Mouse (Mus musculus): ENCODE measurements around the gene Tgfbr1. TPM values are rescaled to one million over a fixed set of nuclear protein-coding genes. Genes with fewer than 3 reads are reported as not detected.

Gene Tgfbr1
- polyA plus RNA-seq, 1 experiment from 2014 or later: 45.0 TPM

DNA sequence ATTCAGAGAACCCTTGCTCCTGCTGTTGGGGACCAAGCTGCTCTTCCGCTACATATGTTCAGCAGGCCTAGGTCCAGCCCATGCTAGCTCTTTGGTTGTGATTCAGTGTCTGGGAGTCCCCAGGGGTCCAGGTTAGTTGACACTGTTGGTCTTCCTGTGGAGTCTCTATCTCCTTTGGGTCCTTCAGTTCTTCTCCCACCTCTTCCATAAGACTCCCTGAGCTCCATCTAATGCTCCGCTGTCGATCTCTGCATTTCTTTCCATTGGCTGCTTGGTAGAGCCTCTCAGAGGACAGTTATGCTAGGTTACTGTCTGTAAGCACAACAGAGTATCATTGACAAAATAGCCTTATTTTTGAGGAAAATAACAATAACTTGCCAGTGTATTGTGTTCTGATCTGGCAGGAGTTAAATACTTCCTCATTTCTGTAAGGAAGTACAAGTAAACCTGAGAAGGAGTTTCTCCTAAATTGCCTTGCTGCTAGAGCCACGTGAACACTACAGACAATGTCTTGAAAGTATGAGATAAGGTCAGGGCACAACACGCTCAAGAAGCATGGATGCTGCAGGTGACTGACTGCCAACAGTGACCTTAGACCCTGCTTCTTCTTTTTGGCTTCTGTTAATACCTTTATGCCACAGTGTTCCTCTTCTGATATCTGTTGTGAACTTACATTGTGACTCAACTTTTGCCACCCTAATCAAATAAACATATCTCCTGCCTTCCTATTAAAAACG, 45.1 kb downstream of the Tgfbr1 start:
- Histone ChIP-seq H3K9ac (replicated peaks; ENCODE audit: low read depth, low read length) (no peak overlapping the region), H3K4me1 (ENCODE audit: control insufficient read depth, insufficient read depth, low read length) (no peaks in the 10 kb centered on the region), H3K9me3 (ENCODE audit: control insufficient read depth, low read depth, low read length) (no peaks in the 10 kb centered on the region), H3K4me2 (replicated peaks; ENCODE audit: low read depth, low read length) (no peak overlapping the region), H3K27me3 (ENCODE audit: control insufficient read depth, insufficient read depth, low read length) (no peaks in the 10 kb centered on the region), H3K27ac (ENCODE audit: low read length) (no peak overlapping the region), H3K4me3 (ENCODE audit: low read depth, low read length) (no peak overlapping the region), H3K36me3 (ENCODE audit: control insufficient read depth, insufficient read depth, low read length) (peaks cover 22% of the 10 kb centered on the region; the same call in 1 of the 2 replicates)
- no peak for ATAC-seq (ENCODE audit: insufficient number of reproducible peaks, insufficient read depth, low FRiP score, low read depth)
- 86% methylated on average over 6 of the region's 6 CpGs for WGBS

DNA sequence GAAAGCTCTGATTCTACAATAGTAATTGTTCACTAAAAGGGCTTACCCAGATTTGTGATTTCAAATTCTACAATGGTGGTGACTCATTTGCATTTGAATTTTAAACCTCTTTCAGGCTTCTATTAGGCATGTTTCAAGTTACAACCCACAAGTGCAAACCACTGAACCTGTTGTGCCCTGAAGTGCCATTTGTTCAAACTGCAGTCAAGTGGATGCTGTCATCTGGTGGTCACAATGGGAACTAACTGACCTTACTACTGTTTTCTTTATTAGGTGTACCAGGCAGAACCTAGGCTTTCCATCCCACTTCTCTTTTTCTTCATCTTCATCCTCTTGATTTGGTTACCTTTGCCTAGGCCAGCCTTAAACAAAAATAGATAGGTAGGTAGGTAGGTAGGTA, 46.8 kb downstream of the Tgfbr1 start:
- no peak for ATAC-seq (ENCODE audit: insufficient number of reproducible peaks, insufficient read depth, low FRiP score, low read depth)
- Histone ChIP-seq H3K27ac (ENCODE audit: low read length) (no peak overlapping the region), H3K4me1 (ENCODE audit: control insufficient read depth, insufficient read depth, low read length) (no peaks in the 10 kb centered on the region), H3K4me3 (ENCODE audit: low read depth, low read length) (no peak overlapping the region), H3K4me2 (replicated peaks; ENCODE audit: low read depth, low read length) (no peak overlapping the region), H3K9me3 (ENCODE audit: control insufficient read depth, low read depth, low read length) (no peaks in the 10 kb centered on the region), H3K27me3 (ENCODE audit: control insufficient read depth, insufficient read depth, low read length) (no peaks in the 10 kb centered on the region), H3K9ac (replicated peaks; ENCODE audit: low read depth, low read length) (no peak overlapping the region), H3K36me3 (ENCODE audit: control insufficient read depth, insufficient read depth, low read length) (peaks cover 26% of the 10 kb centered on the region; the same call in 1 of the 2 replicates)

- H3K27me3 ChIP-seq (ENCODE audit: control insufficient read depth, insufficient read depth, low read length): no peaks in the 10 kb centered on the region
- H3K9me3 ChIP-seq (ENCODE audit: control insufficient read depth, low read depth, low read length): no peaks in the 10 kb centered on the region
- no peaks in the 10 kb centered on the region for H3K4me1 ChIP-seq (ENCODE audit: control insufficient read depth, insufficient read depth, low read length)
- no peak overlapping the region for H3K4me3 ChIP-seq (ENCODE audit: low read depth, low read length)
- no peak for ATAC-seq (ENCODE audit: insufficient number of reproducible peaks, insufficient read depth, low FRiP score, low read depth)
- no peak overlapping the region for H3K9ac ChIP-seq (replicated peaks; ENCODE audit: low read depth, low read length)
- 75% methylated on average over 4 of the region's 4 CpGs for WGBS
- no peak overlapping the region for H3K4me2 ChIP-seq (replicated peaks; ENCODE audit: low read depth, low read length)
- H3K27ac ChIP-seq (ENCODE audit: low read length): no peak overlapping the region
- H3K36me3 ChIP-seq (ENCODE audit: control insufficient read depth, insufficient read depth, low read length): peaks cover 26% of the 10 kb centered on the region; the same call in 1 of the 2 replicates
Observed at GRCm38 (mm10) chr4:47400314-47400713, 47.3 kb downstream of the Tgfbr1 start.

GRCm38 (mm10) chr4:47402200-47402599, 49.2 kb downstream of the Tgfbr1 start:
- peaks cover 33% of the 10 kb centered on the region; the same call in 1 of the 2 replicates for H3K36me3 ChIP-seq (ENCODE audit: control insufficient read depth, insufficient read depth, low read length)
- H3K4me3 ChIP-seq (ENCODE audit: low read depth, low read length): no peak overlapping the region
- H3K4me2 ChIP-seq (replicated peaks; ENCODE audit: low read depth, low read length): no peak overlapping the region
- no peaks in the 10 kb centered on the region for H3K9me3 ChIP-seq (ENCODE audit: control insufficient read depth, low read depth, low read length)
- H3K27me3 ChIP-seq (ENCODE audit: control insufficient read depth, insufficient read depth, low read length): no peaks in the 10 kb centered on the region
- H3K27ac ChIP-seq (ENCODE audit: low read length): no peak overlapping the region
- ATAC-seq (ENCODE audit: insufficient number of reproducible peaks, insufficient read depth, low FRiP score, low read depth): no peak
- no peaks in the 10 kb centered on the region for H3K4me1 ChIP-seq (ENCODE audit: control insufficient read depth, insufficient read depth, low read length)
- no peak overlapping the region for H3K9ac ChIP-seq (replicated peaks; ENCODE audit: low read depth, low read length)

GRCm38 (mm10) chr4:47404536-47404935, 51.5 kb downstream of the Tgfbr1 start:
- Histone ChIP-seq H3K4me3 (ENCODE audit: low read depth, low read length) (no peak overlapping the region), H3K4me2 (replicated peaks; ENCODE audit: low read depth, low read length) (no peak overlapping the region), H3K9ac (replicated peaks; ENCODE audit: low read depth, low read length) (no peak overlapping the region), H3K4me1 (ENCODE audit: control insufficient read depth, insufficient read depth, low read length) (no peaks in the 10 kb centered on the region), H3K36me3 (ENCODE audit: control insufficient read depth, insufficient read depth, low read length) (peaks cover 27% of the 10 kb centered on the region; the same call in 1 of the 2 replicates), H3K27me3 (ENCODE audit: control insufficient read depth, insufficient read depth, low read length) (no peaks in the 10 kb centered on the region), H3K9me3 (ENCODE audit: control insufficient read depth, low read depth, low read length) (no peaks in the 10 kb centered on the region), H3K27ac (ENCODE audit: low read length) (no peak overlapping the region)
- WGBS: 75% methylated on average over 2 of the region's 2 CpGs
- ATAC-seq (ENCODE audit: insufficient number of reproducible peaks, insufficient read depth, low FRiP score, low read depth): no peak

DNA sequence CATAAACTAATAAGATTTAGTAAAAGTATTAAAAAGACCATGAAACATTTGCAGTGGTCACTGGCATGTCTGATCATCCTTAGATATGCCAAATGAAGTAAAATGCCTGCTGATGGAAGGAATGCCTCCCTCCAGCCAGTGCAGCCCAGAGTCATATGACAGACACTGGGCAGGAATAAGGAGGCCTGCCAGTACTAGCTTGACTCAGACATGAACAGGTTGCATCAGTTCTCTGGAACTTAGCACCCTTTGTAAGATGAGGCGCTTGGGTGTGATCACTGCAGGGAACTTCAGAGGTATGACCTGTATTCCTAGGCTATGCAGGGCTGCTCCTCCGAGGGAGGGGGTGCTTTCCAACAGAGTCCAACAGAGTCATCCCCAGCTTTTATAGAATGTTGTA, 54.1 kb downstream of the Tgfbr1 start:
- H3K27me3 ChIP-seq (ENCODE audit: control insufficient read depth, insufficient read depth, low read length): no peaks in the 10 kb centered on the region
- ATAC-seq (ENCODE audit: insufficient number of reproducible peaks, insufficient read depth, low FRiP score, low read depth): no peak
- no peak overlapping the region for H3K4me3 ChIP-seq (ENCODE audit: low read depth, low read length)
- no peaks in the 10 kb centered on the region for H3K9me3 ChIP-seq (ENCODE audit: control insufficient read depth, low read depth, low read length)
- WGBS: 85% methylated on average over 2 of the region's 2 CpGs
- no peak overlapping the region for H3K27ac ChIP-seq (ENCODE audit: low read length)
- H3K36me3 ChIP-seq (ENCODE audit: control insufficient read depth, insufficient read depth, low read length): peaks cover 37% of the 10 kb centered on the region
- no peaks in the 10 kb centered on the region for H3K4me1 ChIP-seq (ENCODE audit: control insufficient read depth, insufficient read depth, low read length)
- no peak overlapping the region for H3K9ac ChIP-seq (replicated peaks; ENCODE audit: low read depth, low read length)
- no peak overlapping the region for H3K4me2 ChIP-seq (replicated peaks; ENCODE audit: low read depth, low read length)

DNA sequence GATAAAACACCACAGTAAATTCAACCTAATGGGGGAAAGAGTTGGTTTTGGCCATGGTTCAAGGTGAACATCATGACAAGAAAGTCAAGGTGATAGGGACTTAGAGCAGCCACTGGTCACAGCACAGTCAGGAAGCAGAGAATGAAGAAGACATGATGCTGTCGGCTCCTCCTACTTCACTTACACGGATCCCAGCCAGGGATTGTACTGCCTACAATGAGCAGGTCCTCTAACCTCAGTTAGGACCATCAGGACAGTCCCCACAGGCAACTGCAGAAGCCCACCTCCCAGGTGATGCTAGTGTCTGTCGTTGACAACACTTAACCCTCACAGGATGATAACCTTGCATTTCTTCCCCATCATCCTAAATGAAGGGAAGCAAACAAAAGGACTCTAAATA, 64.8 kb downstream of the Tgfbr1 start:
- 64% methylated on average over 3 of the region's 3 CpGs for WGBS
- Histone ChIP-seq H3K27me3 (ENCODE audit: control insufficient read depth, insufficient read depth, low read length) (no peaks in the 10 kb centered on the region), H3K36me3 (ENCODE audit: control insufficient read depth, insufficient read depth, low read length) (no peaks in the 10 kb centered on the region; the same call in 1 of the 2 replicates), H3K4me2 (replicated peaks; ENCODE audit: low read depth, low read length) (no peak overlapping the region), H3K4me1 (ENCODE audit: control insufficient read depth, insufficient read depth, low read length) (no peaks in the 10 kb centered on the region), H3K9me3 (ENCODE audit: control insufficient read depth, low read depth, low read length) (no peaks in the 10 kb centered on the region), H3K4me3 (ENCODE audit: low read depth, low read length) (no peak overlapping the region), H3K9ac (replicated peaks; ENCODE audit: low read depth, low read length) (no peak overlapping the region), H3K27ac (ENCODE audit: low read length) (no peak overlapping the region)
- no peak for ATAC-seq (ENCODE audit: insufficient number of reproducible peaks, insufficient read depth, low FRiP score, low read depth)

DNA sequence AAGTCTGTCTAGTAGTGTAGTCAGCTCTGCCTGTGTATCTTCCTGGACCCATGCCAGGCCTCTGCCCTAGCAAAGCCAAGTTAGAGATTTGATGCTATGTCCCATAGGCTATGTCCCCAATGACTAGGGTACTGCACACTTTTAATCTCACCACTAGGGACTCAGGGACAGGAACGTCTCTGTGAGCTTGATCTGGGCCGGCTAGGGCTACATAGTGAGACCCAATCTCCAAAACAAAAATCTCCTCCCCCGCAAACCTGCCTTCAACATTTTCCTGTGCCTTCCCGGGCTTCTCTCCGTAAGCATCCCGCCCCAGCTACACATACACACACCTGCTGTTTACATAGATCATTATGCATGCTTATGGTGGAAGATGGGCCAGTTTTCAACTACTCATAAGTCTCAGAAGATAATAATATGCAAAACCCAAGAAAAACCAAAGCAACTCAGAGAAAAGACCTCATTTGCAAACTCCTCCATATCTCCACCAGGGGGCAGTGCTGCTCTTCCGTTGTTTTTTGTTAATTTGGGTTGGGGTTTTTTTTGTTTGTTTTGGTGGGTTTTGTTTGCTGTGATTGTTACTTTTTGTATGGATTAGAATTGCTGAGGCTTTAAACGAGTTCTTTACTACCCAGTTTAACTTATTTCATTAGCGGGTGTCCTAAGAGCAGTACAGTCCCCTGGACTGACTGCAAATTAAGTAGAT, 66.4 kb downstream of the Tgfbr1 start:
- ATAC-seq (ENCODE audit: insufficient number of reproducible peaks, insufficient read depth, low FRiP score, low read depth): no peak
- no peaks in the 10 kb centered on the region for H3K27me3 ChIP-seq (ENCODE audit: control insufficient read depth, insufficient read depth, low read length)
- H3K4me1 ChIP-seq (ENCODE audit: control insufficient read depth, insufficient read depth, low read length): no peaks in the 10 kb centered on the region
- H3K9me3 ChIP-seq (ENCODE audit: control insufficient read depth, low read depth, low read length): no peaks in the 10 kb centered on the region
- no peak overlapping the region for H3K4me2 ChIP-seq (replicated peaks; ENCODE audit: low read depth, low read length)
- no peaks in the 10 kb centered on the region; the same call in 1 of the 2 replicates for H3K36me3 ChIP-seq (ENCODE audit: control insufficient read depth, insufficient read depth, low read length)
- no peak overlapping the region for H3K27ac ChIP-seq (ENCODE audit: low read length)
- H3K4me3 ChIP-seq (ENCODE audit: low read depth, low read length): no peak overlapping the region
- WGBS: 20% methylated on average over 9 of the region's 9 CpGs
- no peak overlapping the region for H3K9ac ChIP-seq (replicated peaks; ENCODE audit: low read depth, low read length)
